Mouse (Mus musculus): ENCODE results near the gene Cldn19.
A peak's percentile ranks its signal among the peaks of the same experiment; 100 is the strongest.

DNA sequence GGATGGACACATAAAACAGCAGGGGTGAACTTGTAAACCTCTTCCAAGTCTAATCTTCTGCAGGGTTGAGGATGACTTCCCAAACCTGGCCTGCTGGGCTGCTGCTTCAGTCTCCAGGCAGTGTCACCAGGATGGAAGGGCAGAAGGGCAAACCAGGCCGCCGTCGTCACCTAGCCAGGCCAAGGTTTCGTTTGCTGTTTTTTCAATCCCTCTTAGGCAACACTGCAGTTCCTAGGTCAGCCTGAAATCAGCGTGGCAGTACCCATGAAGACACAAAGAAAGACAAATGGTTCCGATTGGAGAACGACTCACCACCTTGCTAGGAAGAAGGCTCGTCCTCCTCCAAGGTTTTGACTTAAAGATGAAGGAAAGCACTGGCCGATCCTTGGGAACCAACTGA, 29.5 kb upstream of the Cldn19 start:
- TF ChIP-seq EP300 (IDR thresholded peaks at IDR 0.05; ENCODE audit: low read depth) (no peak), CTCF (IDR thresholded peaks at IDR 0.05; ENCODE audit: low read depth) (peak; percentile 30)
